Mouse (Mus musculus) thymus, adult 18-20 months (tissue): ENCODE measurements around the gene Galnt5.
A peak's percentile ranks its signal among the peaks of the same experiment; 100 is the strongest.

Source experiments
- DNase-seq, 2 experiments: peaks; one replicate each; pipeline ENCODE4 v3.0.0; 2022; ENCODE audit warnings: mixed read lengths in 2 of 2

Galnt5 gene

GRCm38 (mm10) chr2:57997752-57998430 is at the start of gene Galnt5:
TSS of gene Galnt5 (plus strand) at chr2:57997884.
- no peak for DNase-seq

GRCm38 (mm10) chr2:57951620-57952019 is 46.1 kb upstream of the Galnt5 start:
- no peak for DNase-seq

GRCm38 (mm10) chr2:57960786-57961185 is 36.9 kb upstream of the Galnt5 start:
- DNase-seq, result no peak

- DNase-seq, result no peak
These were observed 15.4 kb upstream of the Galnt5 start for GRCm38 (mm10) chr2:57982248-57982647.

- no peak for DNase-seq
These were observed 6.6 kb upstream of the Galnt5 start for GRCm38 (mm10) chr2:57991084-57991483.

- no peak for DNase-seq
These were observed 3.8 kb downstream of the Galnt5 start for GRCm38 (mm10) chr2:58001497-58001896.

GRCm38 (mm10) chr2:58007081-58007480 is 9.4 kb downstream of the Galnt5 start:
- DNase-seq, result no peak

- no peak for DNase-seq
These were observed 25.9 kb downstream of the Galnt5 start for GRCm38 (mm10) chr2:58023556-58023955.

GRCm38 (mm10) chr2:58026740-58027139 is 29.1 kb downstream of the Galnt5 start:
- no peak for DNase-seq

GRCm38 (mm10) chr2:58029404-58029803 is 31.7 kb downstream of the Galnt5 start:
- DNase-seq, result no peak

GRCm38 (mm10) chr2:58031431-58031830 is 33.7 kb downstream of the Galnt5 start:
- DNase-seq, result no peak

GRCm38 (mm10) chr2:58035635-58036034 is 38.0 kb downstream of the Galnt5 start:
- DNase-seq, result no peak

GRCm38 (mm10) chr2:58036926-58037325 is 39.2 kb downstream of the Galnt5 start:
- no peak for DNase-seq

GRCm38 (mm10) chr2:58041867-58042266 is 44.2 kb downstream of the Galnt5 start:
- DNase-seq, result no peak

- no peak for DNase-seq
These were observed 55.3 kb downstream of the Galnt5 start, which contains the start of gene Ermn for GRCm38 (mm10) chr2:58052821-58053581. TSS of gene Ermn (minus strand) at chr2:58052864.

- DNase-seq, result peak; percentile 26 to 28
These were observed 57.7 kb downstream of the Galnt5 start for GRCm38 (mm10) chr2:58055383-58055782.

GRCm38 (mm10) chr2:58079849-58080248 is 82.2 kb downstream of the Galnt5 start:
- DNase-seq, result no peak

- no peak for DNase-seq
These were observed 88.7 kb downstream of the Galnt5 start for GRCm38 (mm10) chr2:58086420-58086819.

GRCm38 (mm10) chr2:58094818-58095217 is 97.1 kb downstream of the Galnt5 start:
- DNase-seq, result no peak
